Mouse (Mus musculus) CH12.LX (cell line): ENCODE data around the gene Ptprcap.

Experiments
- CHD2 ChIP-seq: IDR thresholded peaks from 2 replicates; pipeline ENCODE4 v1.6.1; 2011; ENCODE audit warnings: low read length, improper control_type of control experiment
- UBTF ChIP-seq: IDR thresholded peaks from 2 replicates; pipeline ENCODE4 v1.6.1; 2012; ENCODE audit warnings: low read depth, mild to moderate bottlenecking, inconsistent platforms, low read length, improper control_type of control experiment, moderate library complexity

DNA sequence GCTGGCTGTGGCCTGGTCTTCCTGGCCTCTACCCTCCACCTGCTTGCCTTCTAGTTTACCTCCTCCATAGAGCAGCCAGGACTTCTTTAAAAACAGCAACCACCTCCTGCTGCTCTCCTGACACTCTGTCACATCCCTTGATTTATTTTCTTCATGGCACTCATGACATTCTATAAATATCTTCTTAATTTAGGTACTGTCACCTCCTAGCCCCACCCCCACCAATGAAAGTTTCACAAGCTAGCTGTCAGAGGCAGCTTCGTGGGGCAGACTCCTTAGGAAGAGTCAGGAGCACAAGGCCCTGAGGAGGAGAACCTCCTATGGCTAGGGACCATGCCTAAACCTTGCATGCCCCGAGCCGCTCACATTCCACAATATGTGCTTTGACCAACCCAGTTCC, 33.9 kb downstream of the Ptprcap start:
- TF ChIP-seq CHD2 = no peak
- TF ChIP-seq UBTF = no peak
